Mouse (Mus musculus) frontal cortex, postnatal 14 days (tissue): ENCODE results near the gene Kif6.
A peak's percentile ranks its signal among the peaks of the same experiment; 100 is the strongest.

Experiments
- DNase-seq, 2 experiments: peaks; one replicate each; pipeline ENCODE4 v3.0.0; 2022; ENCODE audit warnings: low spot score in 2 of 2

Kif6 gene

DNA sequence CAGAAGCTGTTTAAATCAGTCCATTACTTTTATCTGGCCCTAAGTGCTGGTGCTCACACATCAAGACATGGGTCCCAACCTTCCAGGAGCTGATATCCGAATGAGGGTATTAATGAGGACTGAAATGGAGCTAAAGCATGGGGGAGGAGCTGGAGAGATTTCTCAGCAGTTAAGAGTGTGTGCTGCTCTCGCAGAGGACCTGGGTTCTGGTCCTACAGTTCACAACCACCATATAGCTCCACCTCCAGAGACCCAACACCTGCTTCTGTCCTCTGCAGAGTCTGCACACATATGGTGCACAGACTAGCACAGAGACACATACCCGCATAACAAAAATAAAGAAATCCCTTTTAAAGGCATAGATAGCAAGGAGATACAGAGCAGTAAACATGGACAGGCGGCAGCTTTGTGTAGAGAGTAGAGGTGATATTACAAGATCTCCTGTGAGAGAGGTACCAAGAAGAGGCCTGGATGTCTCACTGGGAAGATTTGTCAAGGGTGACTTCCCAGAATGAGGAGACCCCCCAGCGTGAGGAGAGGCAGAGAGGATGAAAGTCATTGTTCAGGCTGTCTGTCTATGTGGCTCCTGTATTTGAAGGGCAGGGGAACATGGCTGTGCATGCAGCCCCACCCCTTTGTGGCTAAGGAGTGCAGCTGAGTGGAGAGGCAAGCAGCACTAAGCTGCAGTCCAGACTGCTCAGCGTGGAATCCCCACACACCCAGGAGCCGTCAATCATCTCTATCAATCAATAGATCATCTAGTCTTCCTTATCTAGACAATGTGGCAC lies 173.4 kb downstream of the Kif6 start:
- DNase-seq, result no peak

DNA sequence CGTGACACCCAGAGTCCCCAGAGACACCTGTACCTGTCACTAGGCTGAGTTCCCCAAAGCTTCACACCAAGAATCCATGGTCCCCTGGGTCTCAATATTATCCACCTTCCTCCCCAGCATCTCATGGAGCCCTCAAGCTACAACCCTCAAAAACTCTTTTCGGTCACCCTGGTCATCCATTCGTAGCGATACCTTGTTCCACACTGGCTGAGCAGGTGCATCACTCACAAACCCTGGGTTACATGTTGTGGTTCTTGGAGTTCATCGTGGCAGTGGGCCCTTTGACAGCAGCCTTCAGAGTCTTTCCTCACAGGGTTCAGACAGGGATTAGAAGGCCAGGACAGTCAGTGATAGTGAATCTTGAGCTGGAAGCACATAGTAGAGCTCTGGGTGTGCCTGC lies 176.6 kb downstream of the Kif6 start:
- no peak for DNase-seq

DNA sequence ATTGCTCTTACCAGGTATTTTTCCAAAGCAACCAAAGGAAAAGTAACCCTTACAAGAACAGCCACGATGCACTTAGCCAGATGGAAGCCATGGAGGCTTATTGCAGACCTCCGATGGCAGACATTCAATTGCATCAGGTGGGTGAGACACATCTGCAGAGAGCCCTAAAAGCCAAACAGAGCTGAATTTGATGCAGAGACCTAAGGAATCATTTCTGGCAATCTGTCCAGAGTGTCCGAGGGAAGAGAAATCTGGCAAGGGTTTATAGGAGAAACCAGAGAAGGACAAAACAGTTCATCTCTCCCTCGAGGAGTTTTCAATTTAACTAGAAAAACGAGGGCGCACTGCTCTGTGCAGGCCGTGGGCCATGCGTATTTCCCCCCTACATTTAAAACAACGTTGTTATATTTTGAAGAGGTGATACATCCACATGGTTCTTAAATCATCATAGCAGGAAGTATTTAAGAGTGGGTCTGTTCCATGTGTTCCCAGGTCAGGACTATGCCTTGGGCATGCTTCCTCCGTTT lies 177.3 kb downstream of the Kif6 start:
- DNase-seq, result no peak

DNA sequence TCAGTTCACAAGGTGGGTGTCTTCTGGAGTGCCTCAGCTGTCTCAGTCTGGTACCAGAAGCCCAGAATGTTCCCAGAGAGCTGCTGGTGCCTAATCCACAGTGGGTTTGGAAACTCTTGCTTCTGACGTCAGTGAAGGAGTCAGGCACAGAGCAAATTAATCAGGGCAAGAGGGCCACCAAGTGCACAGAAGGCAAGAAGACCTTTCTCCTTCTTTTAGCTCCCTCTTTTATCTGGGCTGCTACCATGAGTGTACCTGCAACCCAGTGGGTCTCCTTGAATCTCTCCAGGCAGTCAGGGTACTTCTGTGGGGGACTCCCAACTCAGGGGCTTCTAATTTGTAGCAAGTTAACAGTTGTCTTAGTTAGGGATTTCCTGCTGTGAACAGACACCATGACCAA lies 178.0 kb downstream of the Kif6 start:
- DNase-seq, result no peak

DNA sequence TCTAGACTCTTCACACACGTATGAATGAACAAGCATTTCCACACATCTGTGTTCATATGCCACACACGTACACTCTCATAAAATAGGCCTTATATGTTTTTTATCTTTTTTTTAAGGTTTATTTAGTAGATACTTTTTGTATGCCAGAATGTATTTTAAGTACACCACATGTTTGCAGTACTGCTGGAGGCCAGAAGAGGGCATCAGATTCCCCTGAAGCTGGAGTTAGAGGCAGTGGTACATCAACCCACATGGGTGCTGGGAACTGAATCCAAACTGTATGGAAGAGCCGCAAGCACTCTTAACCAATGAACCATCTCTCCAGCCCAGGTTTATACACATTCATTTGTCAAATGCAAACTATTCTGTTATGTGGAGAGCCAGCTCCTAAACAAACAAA lies 179.0 kb downstream of the Kif6 start:
- no peak for DNase-seq

DNA sequence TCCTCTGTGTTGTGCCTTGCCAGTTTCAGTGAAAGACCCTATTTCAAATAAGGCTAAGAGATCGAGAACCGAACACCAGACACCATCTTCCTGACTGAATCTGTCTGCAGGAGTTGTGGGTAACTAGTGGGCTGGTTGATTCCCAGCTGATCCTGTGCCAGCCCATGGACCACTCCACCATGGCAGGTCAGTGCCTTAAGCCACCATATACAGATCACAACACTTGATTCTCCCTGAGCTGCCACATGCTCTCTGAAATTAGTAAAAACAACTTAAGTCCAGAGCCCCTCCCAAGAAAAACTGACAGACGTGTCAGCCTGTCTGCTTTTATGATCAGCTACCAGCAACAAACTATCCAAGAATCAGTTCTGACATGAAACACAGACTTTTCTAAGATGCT lies 180.3 kb downstream of the Kif6 start:
- DNase-seq, result no peak

DNA sequence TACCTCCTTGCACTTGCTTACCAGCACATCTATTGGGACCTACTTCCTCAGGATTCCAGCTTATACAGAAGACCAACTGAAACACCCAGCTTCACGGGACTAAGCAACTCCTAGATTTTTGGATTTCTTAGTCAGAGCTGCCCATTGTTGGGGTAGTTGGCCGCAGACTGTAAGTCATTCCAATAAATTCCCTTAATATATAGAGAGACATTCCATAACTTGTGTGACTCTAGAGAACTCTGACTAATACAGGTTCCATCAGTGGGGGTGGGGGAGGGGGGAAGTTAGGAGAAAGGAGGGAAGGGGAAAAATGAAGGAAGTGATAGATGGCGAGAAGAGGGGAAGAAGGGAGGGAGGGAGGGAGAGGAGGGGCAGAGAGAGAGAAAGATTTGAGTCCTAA lies 181.2 kb downstream of the Kif6 start:
- DNase-seq, result no peak

DNA sequence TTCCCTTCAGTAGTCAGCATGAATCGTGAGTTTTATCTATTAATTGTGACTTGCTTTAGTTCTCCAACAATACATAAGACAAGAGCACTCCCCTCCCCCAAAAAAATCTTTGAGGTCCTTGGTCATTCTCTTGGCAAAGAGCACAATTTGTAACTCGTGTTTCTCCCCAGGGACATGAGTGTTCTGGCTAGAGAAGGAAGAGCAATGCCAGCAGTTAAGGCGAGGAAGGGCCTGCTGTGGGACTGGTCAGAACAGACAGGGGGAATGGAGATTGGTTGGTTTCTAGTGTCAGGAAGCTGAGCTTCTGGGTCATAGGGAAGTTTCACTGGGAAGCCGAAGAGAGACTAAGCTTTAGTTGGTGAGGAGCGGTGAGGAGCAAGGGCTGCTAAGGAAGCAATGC lies 184.2 kb downstream of the Kif6 start:
- DNase-seq, result no peak

DNA sequence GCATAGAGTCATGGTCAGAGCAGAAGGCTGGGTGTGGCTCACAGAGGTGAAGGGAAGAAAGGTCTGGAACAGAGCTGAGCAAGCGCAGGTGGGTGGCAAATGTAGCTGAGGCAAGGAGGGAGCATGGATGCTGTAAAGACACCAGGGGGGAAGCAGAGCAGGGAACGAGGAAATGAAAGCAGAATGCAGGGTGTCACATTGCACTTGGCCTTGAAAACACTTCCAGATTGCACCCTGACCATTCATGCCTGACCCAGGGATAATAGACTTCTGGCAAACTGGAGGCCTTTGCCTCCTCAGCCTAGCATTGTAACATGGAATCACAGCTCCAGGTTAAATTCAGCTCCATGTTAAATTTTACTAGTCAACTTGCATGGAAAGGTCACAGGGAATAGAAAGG lies 185.2 kb downstream of the Kif6 start:
- DNase-seq, result no peak

DNA sequence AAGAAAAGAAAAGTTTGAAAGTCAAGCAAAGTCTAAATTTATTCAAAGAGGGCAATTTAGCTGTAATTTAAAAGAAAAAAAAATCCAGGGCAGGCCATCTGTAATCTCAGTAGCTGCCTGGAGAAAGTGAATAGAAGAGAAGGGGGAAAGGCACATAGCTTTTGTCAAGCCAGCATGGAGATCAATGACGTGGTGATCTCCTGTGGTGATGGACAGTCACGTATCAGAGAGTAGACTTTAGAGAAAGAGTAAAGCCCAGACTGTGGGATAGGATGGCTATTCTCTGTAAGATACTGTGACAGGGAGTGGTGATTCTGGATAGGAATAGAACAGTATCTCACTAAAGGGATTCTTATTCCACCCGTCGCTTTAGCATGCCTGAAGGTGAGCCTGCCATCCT lies 192.5 kb downstream of the Kif6 start:
- no peak for DNase-seq

DNA sequence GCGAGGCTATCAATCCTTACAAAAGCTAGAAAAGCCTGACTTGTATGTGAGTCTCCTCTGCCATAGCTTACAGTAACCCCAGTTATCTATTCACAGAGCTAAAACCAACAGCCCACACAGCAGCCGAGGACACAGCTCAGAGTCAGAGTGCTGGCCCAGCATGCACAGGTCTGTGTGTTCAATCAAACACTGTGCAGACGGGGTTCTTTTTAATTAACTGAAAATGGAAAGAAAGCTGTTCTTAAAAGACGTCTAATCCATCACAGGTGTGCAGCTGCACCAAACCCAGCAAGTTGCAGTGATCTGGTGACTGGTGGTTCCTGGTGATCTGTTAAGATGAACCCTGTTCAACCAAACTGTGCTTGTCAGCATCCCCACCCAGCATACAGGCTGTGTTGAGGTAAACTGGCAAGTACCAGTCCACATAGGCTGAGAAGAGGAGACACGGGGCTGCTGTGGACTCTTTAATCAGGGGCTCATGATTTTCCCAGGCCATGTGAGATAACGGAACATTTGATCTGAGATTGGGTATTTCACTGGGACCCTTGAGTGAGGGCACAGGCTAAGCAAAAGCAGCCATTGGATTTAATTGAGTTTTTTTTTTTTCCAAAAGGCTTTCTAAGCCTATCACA lies 193.9 kb downstream of the Kif6 start:
- no peak for DNase-seq

DNA sequence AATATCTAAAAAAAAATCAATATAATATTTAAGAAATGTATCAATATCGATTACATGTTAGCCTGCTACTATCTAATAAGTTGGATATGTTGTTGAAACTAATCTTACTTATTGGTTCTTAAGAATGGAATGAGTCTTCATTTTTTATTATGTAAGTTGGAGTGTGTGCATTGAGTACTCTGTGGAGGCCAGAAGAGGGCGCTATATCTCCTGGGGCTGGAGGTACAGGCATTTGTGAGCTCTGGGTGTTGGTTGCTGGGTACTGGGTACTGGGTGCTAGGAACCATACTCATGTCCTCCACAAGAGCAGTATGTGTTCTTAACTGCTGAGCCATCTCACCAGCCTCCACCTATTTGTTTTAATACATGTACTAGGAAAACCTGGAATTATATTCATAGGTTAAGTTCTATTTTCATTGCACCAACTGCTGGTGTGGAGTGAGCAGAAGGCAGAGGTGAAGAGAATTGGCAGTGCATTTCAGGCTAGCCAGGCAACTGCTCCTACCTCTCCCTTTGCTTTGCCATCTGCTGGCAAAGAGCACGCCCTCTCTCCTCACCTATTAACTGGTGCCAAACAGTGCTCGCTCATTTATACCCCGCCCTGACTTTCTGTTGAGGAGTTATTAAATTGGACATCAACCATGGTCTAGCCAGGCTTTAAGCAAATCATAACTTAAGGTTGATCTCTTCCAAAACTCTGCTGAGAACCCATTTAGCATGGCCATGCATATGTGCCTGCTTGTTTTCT lies 199.1 kb downstream of the Kif6 start:
- DNase-seq, result no peak

DNA sequence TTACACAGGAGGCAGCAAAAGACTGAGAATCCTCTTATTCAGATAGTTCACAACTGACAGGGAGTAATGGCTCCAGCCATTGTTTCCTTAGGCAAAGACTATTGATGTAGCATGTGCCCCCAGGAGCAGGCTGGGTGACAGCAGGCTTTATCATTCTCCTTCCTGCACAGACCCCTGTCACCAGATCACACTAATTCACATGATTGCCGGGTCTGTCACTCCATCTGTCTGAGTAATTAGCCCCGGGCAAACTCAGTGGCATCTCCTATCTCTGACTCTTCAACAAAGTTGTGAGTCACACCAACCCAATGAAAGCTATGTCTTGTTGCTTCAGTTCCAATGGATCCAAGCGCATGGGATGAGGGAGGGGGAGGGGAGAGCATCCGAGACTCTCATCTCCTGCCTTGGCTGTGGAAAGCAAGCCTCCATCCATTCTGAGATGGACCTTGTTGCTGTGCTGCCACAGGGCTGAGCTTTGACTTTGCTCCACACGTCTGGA lies 201.2 kb downstream of the Kif6 start:
- DNase-seq, result no peak

DNA sequence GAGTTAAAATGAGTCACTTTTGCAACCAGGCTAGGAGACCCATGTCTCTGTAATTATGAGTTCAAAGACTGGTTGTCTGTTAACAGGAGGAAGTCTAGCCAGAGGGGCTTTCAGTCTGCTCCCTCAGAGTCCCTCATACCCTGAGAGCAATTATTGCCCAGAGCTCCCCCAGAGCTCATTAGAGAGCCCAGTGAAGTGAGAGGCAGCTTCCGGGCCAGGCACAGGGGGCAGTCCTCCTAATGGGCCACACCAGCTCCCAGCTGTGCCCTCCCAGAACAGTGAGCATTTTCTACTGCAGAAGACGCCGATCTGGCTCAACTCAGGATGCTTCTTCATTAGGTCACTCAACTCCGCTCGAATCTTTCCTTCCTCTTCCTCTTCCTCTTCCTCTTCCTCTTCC lies 201.8 kb downstream of the Kif6 start:
- no peak for DNase-seq

DNA sequence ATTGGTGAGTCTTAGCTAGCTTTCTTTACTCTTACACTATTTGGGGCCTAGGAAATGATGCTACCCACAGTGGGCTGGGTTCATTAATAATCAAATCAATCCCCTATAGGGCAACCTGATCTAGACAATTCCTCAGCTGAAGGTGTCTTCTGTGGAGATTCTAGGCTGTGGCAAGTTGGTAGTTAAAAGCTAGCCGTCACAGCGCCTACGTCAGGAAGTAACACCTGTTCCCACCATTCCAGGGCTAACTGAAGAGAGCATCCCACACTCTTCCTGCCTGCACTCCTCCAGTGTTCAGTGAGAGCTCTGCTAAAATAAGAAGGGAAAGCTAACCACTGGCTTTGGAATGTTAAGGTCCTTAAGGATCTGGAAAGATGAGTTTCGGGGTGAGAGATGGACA lies 205.3 kb downstream of the Kif6 start:
- no peak for DNase-seq

DNA sequence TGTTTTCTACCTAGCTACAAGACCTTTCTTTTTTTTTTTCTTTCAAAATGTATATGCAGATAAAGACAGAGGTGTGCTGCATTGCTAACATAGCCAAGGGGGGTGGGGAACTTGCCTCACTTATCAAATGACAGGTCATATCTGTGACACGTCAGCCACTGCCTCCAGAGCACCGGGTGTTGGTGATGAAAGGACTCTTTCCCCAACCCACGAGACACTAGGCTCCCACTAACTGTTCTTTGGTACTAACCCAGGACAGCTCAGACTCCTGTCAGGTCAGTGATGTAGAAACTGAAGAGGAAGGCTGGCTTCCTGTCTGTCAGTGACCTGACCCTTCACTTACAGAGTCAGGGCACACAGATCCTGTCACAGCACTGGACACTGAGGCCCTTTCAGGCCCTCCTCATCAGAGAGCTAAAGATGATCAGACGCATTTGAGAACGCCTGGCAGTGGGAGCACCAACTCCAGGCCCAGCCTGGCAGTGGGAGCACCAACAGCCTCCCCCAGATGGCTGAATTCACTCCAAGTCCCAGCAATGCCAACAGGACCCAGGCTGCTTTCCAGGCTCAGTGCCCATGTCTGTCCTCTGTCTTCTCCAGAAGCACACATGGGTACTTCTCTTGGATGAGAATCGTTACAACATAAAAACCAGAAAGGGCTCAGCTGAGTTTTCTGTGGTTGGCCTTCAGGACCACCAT lies 209.4 kb downstream of the Kif6 start:
- peak in 1 of 2 experiments; percentile 25 for DNase-seq

DNA sequence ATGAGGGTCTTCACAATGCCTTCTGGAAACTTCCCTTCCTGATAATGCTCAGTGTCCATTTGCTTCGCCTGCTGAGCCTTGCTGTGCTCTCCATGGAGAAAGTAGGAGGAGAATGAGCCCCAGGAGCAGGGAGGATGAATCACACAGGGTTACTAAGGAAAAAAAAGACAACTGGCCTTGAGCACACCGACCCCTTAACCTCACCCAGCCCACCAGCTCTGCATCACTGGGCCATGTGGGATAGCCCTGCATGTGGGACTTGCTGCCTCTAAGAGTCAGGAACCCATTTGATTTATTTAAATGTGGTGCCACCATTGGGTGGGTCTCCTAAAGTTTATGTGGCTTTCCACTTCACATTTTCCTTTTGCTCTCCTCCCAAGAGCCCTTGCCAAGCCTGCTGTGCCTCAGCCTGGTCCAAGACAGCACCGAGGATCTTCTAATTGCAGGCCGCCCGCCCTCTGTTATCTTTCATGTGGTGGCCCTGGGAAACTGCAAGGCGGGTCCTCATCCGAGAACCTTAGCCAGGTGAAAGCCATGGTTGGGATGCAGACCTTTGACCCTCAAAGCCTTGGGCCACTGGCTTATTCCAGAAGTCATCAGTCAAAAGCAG lies 210.0 kb downstream of the Kif6 start:
- DNase-seq, result no peak

DNA sequence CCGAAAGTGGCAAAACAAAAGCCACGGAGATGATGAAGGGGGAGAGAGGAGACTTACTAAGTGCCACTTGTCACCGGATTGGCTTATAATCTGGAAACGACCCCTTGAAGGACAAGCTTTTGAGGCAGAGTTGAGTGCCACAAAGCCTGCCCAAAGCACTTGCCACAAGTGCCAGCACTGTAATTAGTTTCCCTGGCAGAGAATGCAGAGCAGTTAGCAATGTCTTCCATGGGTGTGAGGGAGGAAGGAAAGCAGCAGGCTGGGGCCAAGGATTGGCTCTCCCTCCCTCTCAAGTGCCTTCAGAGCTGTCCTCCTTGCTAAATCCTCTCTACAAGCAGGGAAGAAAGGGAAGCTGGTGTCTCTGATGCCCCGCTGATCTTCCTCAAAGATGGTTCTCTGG lies 210.9 kb downstream of the Kif6 start:
- no peak for DNase-seq

DNA sequence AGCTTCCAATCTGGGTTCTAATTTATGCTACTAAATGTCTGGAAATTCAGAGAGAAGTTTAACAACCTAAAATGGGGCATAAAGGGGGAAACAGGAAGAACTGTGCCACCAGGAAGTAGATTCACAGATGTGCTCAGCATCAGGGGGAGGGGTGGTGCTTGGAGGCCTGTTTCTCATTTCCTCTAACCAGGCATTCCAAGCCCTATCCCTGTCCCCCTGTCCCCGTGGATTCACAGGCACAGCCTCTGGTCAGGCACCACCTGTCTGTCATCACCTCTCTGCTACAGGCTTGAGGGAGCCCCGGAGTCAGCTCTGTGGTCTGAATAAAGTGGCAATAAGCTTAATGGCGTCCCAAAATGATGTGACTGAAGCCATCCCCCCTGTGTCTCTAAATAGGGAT lies 216.8 kb downstream of the Kif6 start:
- DNase-seq, result no peak

DNA sequence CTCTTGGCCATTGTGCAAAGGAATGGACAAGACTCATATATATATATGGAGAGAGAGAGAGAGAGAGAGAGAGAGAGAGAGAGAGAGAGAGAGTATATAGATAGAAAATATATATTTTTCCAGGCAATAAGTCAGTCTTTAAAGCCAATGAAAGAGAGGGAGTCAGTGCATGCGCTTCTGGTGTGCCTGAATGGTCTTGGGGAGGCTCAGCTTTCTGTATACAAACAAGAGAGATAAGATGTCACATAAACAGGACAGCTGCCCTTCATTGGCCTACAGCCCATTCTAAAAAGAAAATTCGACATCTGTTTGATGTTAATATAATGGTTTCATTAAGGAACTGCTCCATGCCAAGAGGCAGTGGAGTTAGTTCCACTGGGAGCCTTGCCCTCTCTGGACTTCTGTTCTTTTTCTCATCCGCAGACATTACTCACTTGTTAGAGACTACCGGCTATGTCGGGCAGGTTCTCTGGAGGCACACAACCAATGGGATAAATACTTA lies 219.2 kb downstream of the Kif6 start:
- no peak for DNase-seq

DNA sequence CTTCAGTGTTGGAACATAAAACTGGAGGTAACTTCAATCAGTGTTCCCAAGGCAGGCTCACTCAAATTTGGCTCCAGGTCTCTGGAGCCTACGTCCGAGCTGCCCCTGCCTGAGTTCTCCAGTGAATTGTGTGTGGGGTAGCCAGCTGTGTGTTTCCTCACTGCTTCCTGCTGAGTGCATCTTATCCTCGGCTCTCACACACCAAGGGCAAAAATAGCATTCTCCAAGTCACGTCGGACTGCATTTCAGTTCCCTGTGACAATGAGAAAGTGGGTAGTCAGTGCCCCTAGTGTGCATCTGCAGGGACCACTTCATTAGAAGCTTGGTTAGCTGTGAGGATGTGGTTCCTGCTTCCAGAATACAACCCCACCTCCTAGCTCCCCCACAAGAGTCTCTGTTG lies 222.5 kb downstream of the Kif6 start:
- no peak for DNase-seq
